Mouse (Mus musculus): ENCODE data around the gene Fam207a. TPM values are rescaled to one million over a fixed set of nuclear protein-coding genes. Genes with fewer than 3 reads are reported as not detected.

The Fam207a gene
- total and polyA plus RNA-seq, 3 experiments: 70.6 to 74.0 TPM; not detected in 1

DNA sequence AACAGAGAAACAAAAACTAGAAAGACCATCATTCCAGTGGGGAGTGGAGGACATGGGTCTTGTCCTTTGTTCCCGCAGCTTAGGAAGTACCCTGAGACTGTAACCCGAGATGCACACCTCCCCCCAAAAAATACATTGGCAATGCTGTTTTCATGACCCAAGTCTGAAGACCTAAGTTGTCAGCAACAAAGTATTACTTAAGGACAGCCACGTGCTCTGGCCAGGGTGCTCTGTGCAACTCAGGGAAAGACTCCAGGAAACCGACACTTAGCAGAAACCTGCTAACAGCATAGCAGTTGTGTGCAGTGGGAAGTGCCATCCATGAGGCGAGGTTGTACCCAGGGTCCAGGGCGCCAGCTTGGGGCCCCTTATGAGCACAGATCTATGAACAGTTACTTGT, 75.3 kb downstream of the Fam207a start:
- no peaks in the 10 kb centered on the region for H3K4me1 ChIP-seq (ENCODE audit: control insufficient read depth in 1 of 2, insufficient read depth in 2 of 2, low read length in 2 of 2)
- no peak overlapping the region for H3K27ac ChIP-seq (ENCODE audit: control insufficient read depth, low read depth, low read length)
- H3K27me3 ChIP-seq (ENCODE audit: control insufficient read depth in 1 of 2, insufficient read depth in 2 of 2, low read length in 2 of 2): peaks cover 0 to 3% of the 10 kb centered on the region in 2 experiments; a peak in 2 of 4 replicates
- no peak for DNase-seq (ENCODE audit: low read depth, low spot score)
- no peak for TF ChIP-seq TBP (IDR thresholded peaks at IDR 0.05; ENCODE audit: low read depth, low read length)
- TF ChIP-seq TCF12 (IDR thresholded peaks at IDR 0.05; ENCODE audit: low read depth, low read length): no peak
- TF ChIP-seq TAL1 (IDR thresholded peaks at IDR 0.05; ENCODE audit: low read length): no peak
- no peak for TF ChIP-seq MEF2A (IDR thresholded peaks at IDR 0.05; ENCODE audit: extremely low read depth, insufficient replicate concordance, low read depth, low read length, poor library complexity, severe bottlenecking)
- no peak for TF ChIP-seq MYB (IDR thresholded peaks at IDR 0.05; ENCODE audit: low read depth, low read length)
- TF ChIP-seq GATA1 (IDR thresholded peaks at IDR 0.05; ENCODE audit: low read depth, low read length): no peak
- TF ChIP-seq CTCF (IDR thresholded peaks at IDR 0.05 in 2 of 3, conservative IDR thresholded peaks at IDR 0.05 in 1 of 3; ENCODE audit: control insufficient read depth in 1 of 3, insufficient read depth in 1 of 3, low read depth in 2 of 3, low read length in 3 of 3, poor library complexity in 1 of 3, severe bottlenecking in 1 of 3): no peak
- TF ChIP-seq POLR2AphosphoS2 (IDR thresholded peaks at IDR 0.05; ENCODE audit: low read length): no peak
- no peak for TF ChIP-seq RAD21 (IDR thresholded peaks at IDR 0.05; ENCODE audit: low read depth, low read length)
- no peak for TF ChIP-seq ZMIZ1 (IDR thresholded peaks at IDR 0.05; ENCODE audit: low read depth, low read length)
- no peak for TF ChIP-seq GABPA (IDR thresholded peaks at IDR 0.05; ENCODE audit: low read depth, low read length)
- TF ChIP-seq NRF1 (IDR thresholded peaks at IDR 0.05; ENCODE audit: insufficient read depth, low read depth, low read length, poor library complexity, severe bottlenecking): no peak
- TF ChIP-seq USF1 (IDR thresholded peaks at IDR 0.05; ENCODE audit: low read depth, low read length): no peak
- no peak for TF ChIP-seq ZC3H11A (IDR thresholded peaks at IDR 0.05; ENCODE audit: low read depth, low read length)
- TF ChIP-seq POLR2A (IDR thresholded peaks at IDR 0.05; ENCODE audit: control insufficient read depth in 1 of 2, insufficient read depth in 1 of 2, low read depth in 1 of 2, low read length in 2 of 2, poor library complexity in 1 of 2): no peak
- no peak for TF ChIP-seq MAX (IDR thresholded peaks at IDR 0.05; ENCODE audit: low read length)
- no peak for TF ChIP-seq MYC (IDR thresholded peaks at IDR 0.05; ENCODE audit: low read depth, low read length)
- no peak for TF ChIP-seq NELFE (IDR thresholded peaks at IDR 0.05; ENCODE audit: low read depth, low read length)
- TF ChIP-seq ETS1 (IDR thresholded peaks at IDR 0.05; ENCODE audit: low read depth, low read length): no peak
- H3K36me3 ChIP-seq (ENCODE audit: control insufficient read depth in 1 of 2, insufficient read depth in 2 of 2, low read length in 2 of 2): no peaks in the 10 kb centered on the region
- H3K9me3 ChIP-seq (replicated peaks; ENCODE audit: insufficient read depth, low read length): no peaks in the 10 kb centered on the region
- H3K4me3 ChIP-seq (ENCODE audit: control insufficient read depth in 1 of 2, insufficient read depth in 1 of 2, low read depth in 2 of 2, low read length in 2 of 2): no peak overlapping the region
- no peaks in the 10 kb centered on the region for H3K79me2 ChIP-seq (ENCODE audit: control insufficient read depth, insufficient read depth, low read length, poor library complexity)
- H3K9ac ChIP-seq (ENCODE audit: control insufficient read depth, low read depth, low read length, poor library complexity, severe bottlenecking): no peak overlapping the region

GRCm38 (mm10) chr10:77439026-77439425, 76.6 kb downstream of the Fam207a start:
- peaks cover 0 to 6% of the 10 kb centered on the region in 2 experiments; a peak in 2 of 4 replicates for H3K27me3 ChIP-seq (ENCODE audit: control insufficient read depth in 1 of 2, insufficient read depth in 2 of 2, low read length in 2 of 2)
- H3K36me3 ChIP-seq (ENCODE audit: control insufficient read depth in 1 of 2, insufficient read depth in 2 of 2, low read length in 2 of 2): no peaks in the 10 kb centered on the region
- H3K9ac ChIP-seq (ENCODE audit: control insufficient read depth, low read depth, low read length, poor library complexity, severe bottlenecking): no peak overlapping the region
- no peak for DNase-seq (ENCODE audit: low read depth, low spot score)
- no peaks in the 10 kb centered on the region for H3K79me2 ChIP-seq (ENCODE audit: control insufficient read depth, insufficient read depth, low read length, poor library complexity)
- H3K4me1 ChIP-seq (ENCODE audit: control insufficient read depth in 1 of 2, insufficient read depth in 2 of 2, low read length in 2 of 2): no peaks in the 10 kb centered on the region
- H3K4me3 ChIP-seq (ENCODE audit: control insufficient read depth in 1 of 2, insufficient read depth in 1 of 2, low read depth in 2 of 2, low read length in 2 of 2): no peak overlapping the region
- no peak overlapping the region for H3K27ac ChIP-seq (ENCODE audit: control insufficient read depth, low read depth, low read length)
- TF ChIP-seq POLR2AphosphoS5 (IDR thresholded peaks at IDR 0.05; ENCODE audit: borderline replicate concordance, low read depth, low read length) (no peak), KAT2A (conservative IDR thresholded peaks at IDR 0.05; ENCODE audit: low read depth, low read length) (no peak), ZC3H11A (IDR thresholded peaks at IDR 0.05; ENCODE audit: low read depth, low read length) (no peak), CTCF (IDR thresholded peaks at IDR 0.05 in 2 of 3, conservative IDR thresholded peaks at IDR 0.05 in 1 of 3; ENCODE audit: control insufficient read depth in 1 of 3, insufficient read depth in 1 of 3, low read depth in 2 of 3, low read length in 3 of 3, poor library complexity in 1 of 3, severe bottlenecking in 1 of 3) (no peak), CHD2 (IDR thresholded peaks at IDR 0.05; ENCODE audit: low read length) (no peak), TBP (IDR thresholded peaks at IDR 0.05; ENCODE audit: low read depth, low read length) (no peak), BHLHE40 (IDR thresholded peaks at IDR 0.05; ENCODE audit: borderline replicate concordance, low read depth, low read length) (no peak)
- no peaks in the 10 kb centered on the region for H3K9me3 ChIP-seq (replicated peaks; ENCODE audit: insufficient read depth, low read length)

Data from MEL (cell line).